Mouse (Mus musculus): ENCODE measurements at regions not wholly inside any gene's neighbourhood (a gene's known extent, or its start where the extent isn't known, plus 50 kb on each side); places are given as distances from the start of the nearest gene placed in this dataset.

DNA sequence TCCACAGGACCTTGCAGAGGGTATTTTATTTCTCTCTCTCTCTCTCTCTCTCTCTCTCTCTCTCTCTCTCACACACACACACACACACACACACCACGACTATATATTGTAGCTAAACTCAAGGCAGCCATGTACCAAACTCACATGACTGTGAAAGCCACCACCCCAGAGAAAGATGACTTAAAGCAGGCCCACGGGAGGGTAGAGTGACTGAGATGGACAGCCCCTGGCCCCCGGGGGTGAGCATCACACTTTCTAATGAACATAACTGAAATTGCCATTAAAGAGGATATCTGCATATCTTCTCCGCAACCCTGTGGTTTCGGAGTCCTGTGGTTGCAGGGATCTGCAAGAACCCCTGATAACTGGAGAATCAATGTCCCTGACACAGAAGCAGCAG is 197.1 kb upstream of the Spdye4c start:
- peaks cover 27% of the 10 kb centered on the region for H3K4me1 ChIP-seq (replicated peaks; ENCODE audit: low read depth, low read length)
- no peaks in the 10 kb centered on the region for H3K9me3 ChIP-seq (ENCODE audit: low read length)
- H3K4me3 ChIP-seq (replicated peaks; ENCODE audit: low read length), result no peak overlapping the region
- TF ChIP-seq CTCF (conservative IDR thresholded peaks at IDR 0.05; ENCODE audit: low read length) (no peak), POU5F1 (IDR thresholded peaks at IDR 0.05; ENCODE audit: borderline replicate concordance, low read length) (no peak), NANOG (IDR thresholded peaks at IDR 0.05; ENCODE audit: borderline replicate concordance, low read length) (no peak)
- no peaks in the 10 kb centered on the region for H3K27me3 ChIP-seq (ENCODE audit: insufficient read depth, low read length)
- no peaks in the 10 kb centered on the region for H3K36me3 ChIP-seq (ENCODE audit: insufficient read depth, low read length)

DNA sequence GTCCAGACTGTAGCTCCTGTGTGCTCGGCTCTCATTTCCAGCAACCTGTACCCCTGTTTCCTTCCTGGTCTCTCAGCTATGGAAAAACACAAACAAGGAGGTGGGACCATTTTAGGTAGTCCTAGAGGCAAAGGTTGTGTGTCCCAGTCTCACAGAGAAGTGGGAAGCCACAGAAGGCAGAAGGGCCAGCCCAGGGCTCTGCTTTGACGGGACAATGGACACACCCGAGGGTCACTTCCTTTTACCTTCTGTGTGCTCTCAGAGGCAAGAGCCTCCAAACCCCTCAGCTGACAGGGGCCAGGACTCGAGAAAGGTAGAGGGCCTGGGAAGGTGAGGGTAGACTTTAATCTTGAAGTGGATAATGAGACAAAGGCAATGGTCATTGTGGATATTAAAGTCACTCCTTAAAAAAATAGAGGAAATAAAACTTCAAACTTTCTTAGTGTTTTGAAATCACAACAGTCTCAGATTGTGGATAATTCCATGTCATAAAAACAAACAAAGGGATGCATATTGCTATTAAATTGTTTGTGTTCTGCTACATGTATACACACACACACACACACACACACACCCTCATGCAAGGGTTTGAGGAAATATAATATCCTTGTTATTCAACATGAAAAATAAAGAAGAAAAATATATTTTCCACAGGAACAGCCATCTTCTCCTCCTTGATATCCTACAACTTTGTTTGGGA is 195.6 kb upstream of the Spdye4c start:
- Histone ChIP-seq H3K4me3 (replicated peaks; ENCODE audit: low read length) (no peak overlapping the region), H3K36me3 (ENCODE audit: insufficient read depth, low read length) (no peaks in the 10 kb centered on the region), H3K27me3 (ENCODE audit: insufficient read depth, low read length) (peaks cover 4% of the 10 kb centered on the region; the same call in 1 of the 2 replicates), H3K4me1 (replicated peaks; ENCODE audit: low read depth, low read length) (peaks cover 24% of the 10 kb centered on the region), H3K9me3 (ENCODE audit: low read length) (no peaks in the 10 kb centered on the region)
- TF ChIP-seq CTCF (conservative IDR thresholded peaks at IDR 0.05; ENCODE audit: low read length) (no peak), NANOG (IDR thresholded peaks at IDR 0.05; ENCODE audit: borderline replicate concordance, low read length) (no peak), POU5F1 (IDR thresholded peaks at IDR 0.05; ENCODE audit: borderline replicate concordance, low read length) (no peak)

DNA sequence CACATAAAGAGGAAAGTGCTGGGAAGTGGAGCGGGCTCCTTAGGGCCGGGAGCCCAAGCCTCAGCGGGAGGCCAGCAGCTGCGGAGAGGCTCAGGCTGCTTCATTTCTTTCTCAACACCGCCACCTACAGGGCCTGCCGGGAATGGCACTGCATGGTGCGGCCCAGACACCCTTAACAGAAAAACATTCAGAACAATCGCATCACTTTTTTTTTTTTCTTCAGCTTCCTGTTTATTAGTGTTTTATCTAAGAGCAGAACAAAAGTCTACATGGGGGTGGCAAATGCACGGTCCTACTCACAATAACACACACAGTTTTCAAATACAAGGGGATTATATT is 195.0 kb upstream of the Spdye4c start:
- TF ChIP-seq POU5F1 (IDR thresholded peaks at IDR 0.05; ENCODE audit: borderline replicate concordance, low read length) (no peak), CTCF (conservative IDR thresholded peaks at IDR 0.05; ENCODE audit: low read length) (peak; percentile 92)
- Histone ChIP-seq H3K36me3 (ENCODE audit: insufficient read depth, low read length) (no peaks in the 10 kb centered on the region), H3K27me3 (ENCODE audit: insufficient read depth, low read length) (peaks cover 9% of the 10 kb centered on the region; the same call in 1 of the 2 replicates), H3K4me3 (replicated peaks; ENCODE audit: low read length) (no peak overlapping the region), H3K9me3 (ENCODE audit: low read length) (no peaks in the 10 kb centered on the region), H3K4me1 (replicated peaks; ENCODE audit: low read depth, low read length) (peaks cover 23% of the 10 kb centered on the region)

DNA sequence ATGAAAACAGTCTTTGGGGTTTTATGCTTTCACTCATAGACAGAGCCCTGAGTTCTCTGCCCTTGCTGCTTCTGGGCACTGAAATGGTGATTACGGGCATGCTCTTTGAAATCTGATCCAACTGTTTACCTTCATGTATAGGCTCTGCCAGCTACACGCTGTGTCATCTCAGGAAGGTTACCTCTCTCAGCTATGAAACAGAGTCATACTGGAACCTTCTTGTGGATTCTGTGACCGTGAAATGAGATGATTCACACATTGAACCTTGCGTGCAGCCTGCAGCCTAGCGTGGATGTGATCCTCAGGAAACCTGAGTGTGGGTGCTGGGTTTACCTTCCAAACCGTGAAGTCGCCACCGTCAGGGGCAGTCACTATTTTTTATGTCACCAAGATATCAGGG is 189.7 kb upstream of the Spdye4c start:
- peaks cover 18% of the 10 kb centered on the region for H3K4me1 ChIP-seq (replicated peaks; ENCODE audit: low read depth, low read length)
- TF ChIP-seq POU5F1 (IDR thresholded peaks at IDR 0.05; ENCODE audit: borderline replicate concordance, low read length) (no peak), CTCF (conservative IDR thresholded peaks at IDR 0.05; ENCODE audit: low read length) (no peak), NANOG (IDR thresholded peaks at IDR 0.05; ENCODE audit: borderline replicate concordance, low read length) (no peak)

DNA sequence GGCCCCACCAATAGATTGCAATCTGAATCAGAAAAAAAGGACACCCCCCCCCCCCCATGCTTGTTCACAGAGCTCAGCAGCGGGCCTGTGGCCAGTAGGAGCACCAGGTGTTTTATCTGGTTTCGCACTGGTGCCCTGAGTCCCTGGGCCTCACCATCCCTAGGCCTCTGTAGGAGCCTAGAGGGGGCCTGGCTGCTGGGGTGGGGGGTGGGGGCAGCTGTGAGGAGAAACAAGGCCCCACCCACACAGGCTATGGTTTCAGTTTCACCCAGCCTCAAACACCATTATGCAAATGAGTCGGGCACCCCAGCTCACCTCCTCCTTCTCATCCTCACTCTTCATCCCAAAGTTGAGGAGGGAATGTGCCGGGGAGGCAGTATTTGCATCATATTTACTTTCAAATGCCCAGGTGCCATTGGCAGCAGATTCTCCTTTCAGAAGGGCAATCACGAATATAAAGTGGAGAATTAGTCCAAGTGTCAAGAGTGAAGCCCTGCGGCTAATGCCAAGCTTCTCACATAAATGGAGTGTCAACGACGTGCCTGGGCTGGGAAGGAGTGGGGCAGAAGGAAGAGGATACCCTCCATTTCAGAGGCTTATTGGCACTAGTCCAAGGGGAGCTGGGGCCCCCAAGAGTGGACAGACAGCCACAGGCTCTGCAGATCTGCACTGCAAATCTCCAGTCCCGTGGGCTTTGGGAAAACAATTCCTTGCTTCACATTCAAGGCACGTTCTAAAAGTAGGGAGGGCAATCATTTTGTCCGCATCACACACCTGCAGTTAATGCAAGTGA is 187.7 kb upstream of the Spdye4c start:
- no peaks in the 10 kb centered on the region for H3K36me3 ChIP-seq (ENCODE audit: insufficient read depth, low read length)
- H3K9me3 ChIP-seq (ENCODE audit: low read length), result no peaks in the 10 kb centered on the region
- H3K4me1 ChIP-seq (replicated peaks; ENCODE audit: low read depth, low read length), result peaks cover 13% of the 10 kb centered on the region; the same call in 1 of the 2 replicates
- peaks cover 10% of the 10 kb centered on the region; the same call in 1 of the 2 replicates for H3K27me3 ChIP-seq (ENCODE audit: insufficient read depth, low read length)
- no peak for TF ChIP-seq NANOG (IDR thresholded peaks at IDR 0.05; ENCODE audit: borderline replicate concordance, low read length)
- TF ChIP-seq CTCF (conservative IDR thresholded peaks at IDR 0.05; ENCODE audit: low read length), result no peak
- no peak for TF ChIP-seq POU5F1 (IDR thresholded peaks at IDR 0.05; ENCODE audit: borderline replicate concordance, low read length)
- H3K4me3 ChIP-seq (replicated peaks; ENCODE audit: low read length), result no peak overlapping the region

More for the DNA sequence above, 189.7 kb upstream of the Spdye4c start:
- Histone ChIP-seq H3K36me3 (ENCODE audit: insufficient read depth, low read length) (no peaks in the 10 kb centered on the region), H3K27me3 (ENCODE audit: insufficient read depth, low read length) (peaks cover 10% of the 10 kb centered on the region; the same call in 1 of the 2 replicates), H3K4me3 (replicated peaks; ENCODE audit: low read length) (no peak overlapping the region), H3K9me3 (ENCODE audit: low read length) (no peaks in the 10 kb centered on the region)

DNA sequence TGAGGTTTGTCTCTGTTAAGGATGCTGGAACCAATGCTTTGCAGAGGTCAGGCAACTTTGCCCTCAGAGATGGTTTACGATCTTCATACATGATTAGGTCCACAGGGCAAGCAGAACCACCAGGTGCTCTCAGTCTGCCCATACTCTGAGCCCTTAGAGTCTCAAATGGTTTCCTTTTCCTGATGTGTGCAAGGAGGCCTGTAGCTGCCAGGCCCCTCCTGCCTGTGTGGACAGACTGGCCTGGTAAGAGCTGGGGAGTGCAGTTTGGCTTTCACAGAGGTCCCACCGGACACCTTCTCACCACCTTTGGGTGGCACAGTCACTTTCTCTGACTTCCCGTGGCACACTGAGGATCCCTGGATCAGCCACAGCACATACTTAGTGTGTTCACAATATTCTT is 186.6 kb upstream of the Spdye4c start:
- Histone ChIP-seq H3K4me3 (replicated peaks; ENCODE audit: low read length) (no peak overlapping the region), H3K9me3 (ENCODE audit: low read length) (no peaks in the 10 kb centered on the region), H3K4me1 (replicated peaks; ENCODE audit: low read depth, low read length) (peaks cover 15% of the 10 kb centered on the region; the same call in 1 of the 2 replicates), H3K36me3 (ENCODE audit: insufficient read depth, low read length) (no peaks in the 10 kb centered on the region), H3K27me3 (ENCODE audit: insufficient read depth, low read length) (peaks cover 10% of the 10 kb centered on the region; the same call in 1 of the 2 replicates)
- no peak for TF ChIP-seq NANOG (IDR thresholded peaks at IDR 0.05; ENCODE audit: borderline replicate concordance, low read length)

DNA sequence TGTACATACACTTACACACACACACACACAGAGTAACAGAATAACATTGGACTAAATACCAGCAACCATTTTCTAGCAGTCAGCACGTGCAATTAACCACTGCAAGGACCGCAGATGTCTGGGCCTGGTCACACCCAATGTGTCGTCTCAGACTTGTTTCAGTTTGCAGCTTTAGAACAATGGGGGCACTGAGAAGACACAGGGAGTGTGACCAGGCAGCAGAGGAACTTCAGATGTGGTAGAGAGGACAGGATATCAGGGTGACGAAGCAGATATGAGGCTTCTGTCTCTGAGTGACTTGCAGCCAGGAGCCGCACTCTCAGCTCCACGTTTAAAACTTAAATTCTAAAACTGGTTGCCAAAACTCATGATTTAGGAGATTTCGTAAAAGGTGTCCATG is 183.9 kb upstream of the Spdye4c start:
- TF ChIP-seq NANOG (IDR thresholded peaks at IDR 0.05; ENCODE audit: borderline replicate concordance, low read length), result no peak
- TF ChIP-seq POU5F1 (IDR thresholded peaks at IDR 0.05; ENCODE audit: borderline replicate concordance, low read length), result no peak
- TF ChIP-seq CTCF (conservative IDR thresholded peaks at IDR 0.05; ENCODE audit: low read length), result no peak
- no peaks in the 10 kb centered on the region for H3K36me3 ChIP-seq (ENCODE audit: insufficient read depth, low read length)
- H3K9me3 ChIP-seq (ENCODE audit: low read length), result no peaks in the 10 kb centered on the region
- H3K4me3 ChIP-seq (replicated peaks; ENCODE audit: low read length), result no peak overlapping the region
- H3K4me1 ChIP-seq (replicated peaks; ENCODE audit: low read depth, low read length), result peaks cover 15% of the 10 kb centered on the region; the same call in 1 of the 2 replicates
- no peaks in the 10 kb centered on the region for H3K27me3 ChIP-seq (ENCODE audit: insufficient read depth, low read length)

DNA sequence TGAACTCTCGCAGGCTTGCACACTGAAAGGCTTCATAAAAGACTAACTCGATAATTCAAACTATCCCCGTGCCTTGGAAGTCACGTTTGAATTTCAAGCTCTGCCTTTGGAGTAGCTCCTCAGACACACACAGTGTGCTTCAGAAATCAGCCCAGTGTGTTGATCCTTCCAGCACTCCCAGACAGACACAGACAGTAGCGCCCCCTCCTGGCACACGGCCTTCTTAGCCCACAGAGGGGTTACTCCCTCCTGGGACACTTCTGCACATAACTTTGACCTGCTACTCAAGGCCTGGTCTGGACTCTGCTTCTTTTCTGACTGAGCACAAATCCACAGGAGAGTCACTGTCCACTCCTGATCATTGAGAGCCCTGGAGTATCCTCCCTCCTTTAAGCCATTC is 182.3 kb upstream of the Spdye4c start:
- Histone ChIP-seq H3K27me3 (ENCODE audit: insufficient read depth, low read length) (peaks cover 13% of the 10 kb centered on the region), H3K36me3 (ENCODE audit: insufficient read depth, low read length) (no peaks in the 10 kb centered on the region), H3K4me1 (replicated peaks; ENCODE audit: low read depth, low read length) (peaks cover 17% of the 10 kb centered on the region), H3K4me3 (replicated peaks; ENCODE audit: low read length) (no peak overlapping the region), H3K9me3 (ENCODE audit: low read length) (no peaks in the 10 kb centered on the region)
- peak; percentile 82 for TF ChIP-seq CTCF (conservative IDR thresholded peaks at IDR 0.05; ENCODE audit: low read length)
- no peak for TF ChIP-seq NANOG (IDR thresholded peaks at IDR 0.05; ENCODE audit: borderline replicate concordance, low read length)
- TF ChIP-seq POU5F1 (IDR thresholded peaks at IDR 0.05; ENCODE audit: borderline replicate concordance, low read length), result no peak

All from E14TG2a.4 (cell line).